Mouse (Mus musculus): ENCODE data around the gene Nxpe4. TPM values are rescaled to one million over a fixed set of nuclear protein-coding genes. Genes with fewer than 3 reads are reported as not detected.

The Nxpe4 gene
- polyA plus RNA-seq (2012; ENCODE audit: low replicate concordance): 1.3 and 2.7 TPM in 2 replicates

DNA sequence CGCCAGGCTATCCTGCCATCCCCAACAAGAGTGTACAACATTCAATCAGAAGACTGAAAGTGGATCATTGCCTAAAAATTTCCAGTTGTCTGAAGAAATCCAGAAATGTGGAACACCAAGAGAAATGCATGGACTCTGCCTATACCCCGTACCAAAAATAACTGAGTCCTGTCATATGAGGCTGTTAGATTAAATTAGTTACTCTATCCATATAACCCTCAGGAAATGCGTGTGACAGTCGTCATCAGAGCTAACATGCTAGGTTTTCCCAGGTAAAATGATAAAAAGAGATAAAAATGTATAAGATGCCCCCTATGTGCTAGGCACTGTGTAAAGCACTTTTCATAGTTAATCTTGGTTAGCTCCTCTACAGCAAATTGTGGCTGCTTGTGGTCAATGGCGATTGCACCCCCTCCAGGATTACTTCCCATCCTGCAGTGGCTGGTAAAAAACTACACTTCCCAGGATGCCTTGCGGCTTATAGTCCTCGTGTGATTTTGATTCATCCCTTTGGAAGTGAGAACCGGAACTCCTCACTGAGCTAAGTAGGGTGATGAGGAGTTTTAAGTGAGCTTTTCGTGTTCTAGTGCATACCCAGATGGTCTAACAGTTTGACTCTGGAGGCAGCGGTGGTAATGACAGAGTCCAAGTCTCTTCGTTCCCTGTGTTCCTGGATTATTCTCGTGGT, at the start of gene Nxpe4:
Gene Nxpe4, plus strand, starts transcription at position 519 of the 688 bp plus-strand sequence.

DNA sequence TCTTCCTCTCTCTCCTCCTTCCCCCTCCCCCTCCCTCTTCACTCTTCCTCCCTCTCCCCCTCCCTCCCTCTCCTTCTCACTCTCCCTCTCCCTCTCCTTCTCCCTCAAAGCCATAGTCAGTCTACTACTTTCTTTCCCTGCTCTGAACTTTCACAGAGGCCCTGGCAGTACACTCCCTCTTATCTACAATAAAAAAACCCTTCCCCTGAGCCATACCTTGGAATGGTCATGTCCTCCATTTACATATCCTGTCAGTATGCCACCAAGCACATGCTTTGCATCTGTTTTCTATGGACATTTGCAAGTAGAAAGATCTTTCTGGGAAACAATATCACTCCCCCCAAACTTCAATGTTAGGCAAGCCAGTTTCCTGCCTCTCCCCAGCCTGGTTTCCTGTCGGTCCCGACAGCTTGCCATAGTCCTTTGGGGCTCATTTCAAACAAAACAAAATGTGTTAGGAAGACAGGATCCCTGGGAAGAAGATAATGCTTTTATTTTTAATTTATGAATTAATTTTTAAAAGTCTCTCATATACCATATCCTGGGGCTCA, 191.4 kb downstream of the Nxpe4 start, which contains the start of gene Nxpe2:
Gene Nxpe2, minus strand, starts transcription at position 307 of the 551 bp plus-strand sequence.

Other genes starting within 250 kb of the Nxpe4 start
- 13.4 and 21.6 TPM in 2 replicates for gene Nxpe2, start 191.4 kb downstream of the Nxpe4 start, polyA plus RNA-seq (2012; ENCODE audit: low replicate concordance)